Mouse (Mus musculus): ENCODE measurements at regions not wholly inside any gene's neighbourhood (a gene's known extent, or its start where the extent isn't known, plus 50 kb on each side); places are given as distances from the start of the nearest gene placed in this dataset.

GRCm38 (mm10) chr6:18674584-18675250 is 160.1 kb upstream of the Cttnbp2 start:
- no peak for ATAC-seq (ENCODE audit: low TSS enrichment)

DNA sequence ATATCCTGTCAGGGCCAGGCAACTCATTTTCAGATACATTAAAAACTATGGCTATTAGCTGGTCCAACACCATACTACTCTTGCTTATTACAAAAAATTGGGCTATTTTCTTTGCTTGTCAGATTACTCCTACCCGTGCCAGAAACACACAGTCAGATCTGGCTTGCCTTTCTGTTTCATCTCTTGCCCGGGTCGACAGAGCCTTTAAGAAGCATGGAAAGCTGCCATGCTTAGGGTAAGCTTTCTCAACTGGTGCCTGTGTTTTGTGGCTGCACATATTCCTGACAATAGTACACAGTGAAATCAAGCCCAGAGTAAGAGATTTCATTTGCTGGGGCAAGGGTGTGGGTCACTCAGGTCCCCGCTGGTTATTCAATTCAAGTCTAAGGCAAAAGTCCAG is 162.5 kb upstream of the Cttnbp2 start:
- no peak for ATAC-seq (ENCODE audit: low TSS enrichment)

- peak; percentile 90 for ATAC-seq (ENCODE audit: low TSS enrichment)
These were observed 166.1 kb upstream of the Cttnbp2 start for GRCm38 (mm10) chr6:18680712-18681111.

DNA sequence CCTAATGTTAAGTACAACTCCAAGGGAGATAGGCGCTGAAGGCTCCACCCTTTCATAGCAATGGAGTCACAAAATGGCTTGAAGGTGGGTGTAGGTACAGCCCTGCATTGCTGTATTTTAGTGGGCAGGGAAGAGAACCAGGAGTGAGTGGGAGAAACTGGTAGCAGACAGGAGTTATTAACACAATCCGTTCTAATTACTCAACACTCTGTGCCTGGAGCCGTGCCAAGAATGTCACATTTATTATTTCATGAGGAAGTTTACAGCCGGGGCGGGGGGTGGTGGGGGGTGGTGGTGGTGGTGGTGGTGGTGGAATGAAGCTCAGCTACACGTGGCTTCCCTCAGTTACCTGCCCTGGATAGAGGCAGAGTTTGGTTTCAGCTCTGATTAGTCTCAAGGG is 166.3 kb upstream of the Lsm8 start:
- no peak for ATAC-seq (ENCODE audit: low TSS enrichment)

GRCm38 (mm10) chr6:18688652-18689348 is 159.6 kb upstream of the Lsm8 start:
- peak; percentile 55 for ATAC-seq (ENCODE audit: low TSS enrichment)

- ATAC-seq (ENCODE audit: low TSS enrichment) = no peak
These were observed 150.8 kb upstream of the Lsm8 start for GRCm38 (mm10) chr6:18697536-18697935.

GRCm38 (mm10) chr6:18698989-18699728 is 149.2 kb upstream of the Lsm8 start:
- no peak for ATAC-seq (ENCODE audit: low TSS enrichment)

GRCm38 (mm10) chr6:18699729-18700386 is 148.5 kb upstream of the Lsm8 start:
- no peak for ATAC-seq (ENCODE audit: low TSS enrichment)

- ATAC-seq (ENCODE audit: low TSS enrichment) = peak; percentile 85
These were observed 137.6 kb upstream of the Lsm8 start for GRCm38 (mm10) chr6:18710763-18711162.

DNA sequence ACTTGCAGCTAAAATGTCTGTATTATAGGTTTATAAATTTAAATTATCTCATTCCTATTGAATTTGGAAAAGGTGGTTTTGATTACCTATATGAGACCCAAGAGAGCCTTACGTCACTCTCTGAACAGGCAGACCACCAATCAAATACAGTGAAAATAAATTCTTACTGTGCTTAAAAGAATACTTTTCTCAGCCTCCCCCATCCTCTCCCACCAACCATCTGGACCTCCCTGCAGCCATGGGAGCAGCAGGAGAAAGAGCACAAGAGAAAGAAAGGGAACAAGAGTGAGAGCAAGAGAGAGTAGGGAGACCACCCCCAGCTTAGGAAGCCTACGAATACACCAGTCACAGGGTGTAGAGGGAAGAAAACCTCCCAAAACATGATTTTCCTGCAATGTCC is 99.5 kb upstream of the Lsm8 start:
- ATAC-seq (ENCODE audit: low TSS enrichment) = peak; percentile 98

GRCm38 (mm10) chr6:18764536-18764935 is 83.8 kb upstream of the Lsm8 start:
- no peak for ATAC-seq (ENCODE audit: low TSS enrichment)

- ATAC-seq (ENCODE audit: low TSS enrichment) = no peak
These were observed 53.0 kb upstream of the Lsm8 start for GRCm38 (mm10) chr6:18795390-18795789.

DNA sequence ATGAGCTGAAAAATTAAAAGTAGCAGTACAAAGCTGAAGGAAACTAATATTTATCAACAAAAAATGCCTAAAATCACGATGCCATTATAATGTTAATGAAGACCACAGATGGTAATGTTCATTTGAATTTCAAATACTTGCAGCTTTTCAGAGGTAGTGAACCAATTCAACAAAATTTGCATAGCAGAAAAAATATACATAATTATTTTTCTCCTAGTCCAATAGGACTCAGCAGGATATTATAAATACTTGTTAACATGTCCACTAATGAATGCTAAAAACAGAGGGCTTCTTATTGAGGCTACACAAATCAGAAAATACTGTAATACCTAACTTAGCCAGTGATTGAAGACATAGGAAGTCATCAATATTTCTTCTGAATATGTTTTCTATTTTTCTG is 52.5 kb upstream of the Lsm8 start:
- no peak for ATAC-seq (ENCODE audit: low TSS enrichment)

DNA sequence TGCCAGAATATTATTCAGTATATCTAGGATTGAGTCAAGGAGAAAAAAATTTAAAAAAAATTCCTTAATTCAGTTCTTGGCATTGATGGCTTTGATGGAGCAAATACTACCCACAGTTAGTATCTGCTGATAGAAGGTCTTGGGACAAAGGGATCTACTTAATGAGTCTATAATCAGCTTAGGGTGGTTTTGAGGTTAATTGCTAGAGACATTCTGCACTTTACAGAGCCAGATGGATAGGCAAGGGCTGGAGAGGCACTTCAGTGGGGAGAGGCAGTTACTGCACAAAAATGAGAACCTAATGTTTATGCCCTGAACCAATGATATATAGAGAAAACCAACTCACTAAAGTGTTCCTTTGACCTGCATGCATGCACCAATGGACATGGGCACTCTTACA is 51.8 kb upstream of the Lsm8 start:
- ATAC-seq (ENCODE audit: low TSS enrichment) = no peak
